Mouse (Mus musculus) myocyte (in vitro differentiated cells): Measurements from ENCODE around the gene AC134908.4.

Experiments used
- CEBPB ChIP-seq: IDR thresholded peaks from 2 replicates; pipeline ENCODE4 v1.6.1; 2011; ENCODE audit warnings: mild to moderate bottlenecking, moderate library complexity; ENCODE audit not compliant: poor library complexity, insufficient read depth, severe bottlenecking
- MAX ChIP-seq: IDR thresholded peaks from one replicate; pipeline ENCODE4 v1.6.1; 2011; ENCODE audit warnings: low read depth, mild to moderate bottlenecking, control low read depth
- MYOG ChIP-seq, 3 experiments: IDR thresholded peaks; one replicate each; pipeline ENCODE4 v1.6.1; 2011; ENCODE audit warnings: control low read depth in 2 of 3, low read depth in 2 of 3, mild to moderate bottlenecking in 2 of 3; ENCODE audit not compliant: insufficient read length in 2 of 3, control insufficient read depth in 1 of 3, insufficient read depth in 1 of 3
- POLR2A ChIP-seq: IDR thresholded peaks from one replicate; pipeline ENCODE4 v1.6.1; 2011; ENCODE audit warnings: low read depth, mild to moderate bottlenecking, control low read depth, moderate library complexity; ENCODE audit not compliant: insufficient read length
- POLR2AphosphoS2 ChIP-seq: IDR thresholded peaks from one replicate; pipeline ENCODE4 v1.6.1; 2011; ENCODE audit warnings: low read depth, control low read depth; ENCODE audit not compliant: insufficient read length
- REST ChIP-seq: IDR thresholded peaks from one replicate; pipeline ENCODE4 v1.6.1; 2011; ENCODE audit warnings: mild to moderate bottlenecking, control low read depth, moderate library complexity; ENCODE audit not compliant: insufficient read depth, insufficient read length
- USF1 ChIP-seq: IDR thresholded peaks from one replicate; pipeline ENCODE4 v1.6.1; 2011; ENCODE audit warnings: low read depth, mild to moderate bottlenecking, control low read depth, moderate library complexity

DNA sequence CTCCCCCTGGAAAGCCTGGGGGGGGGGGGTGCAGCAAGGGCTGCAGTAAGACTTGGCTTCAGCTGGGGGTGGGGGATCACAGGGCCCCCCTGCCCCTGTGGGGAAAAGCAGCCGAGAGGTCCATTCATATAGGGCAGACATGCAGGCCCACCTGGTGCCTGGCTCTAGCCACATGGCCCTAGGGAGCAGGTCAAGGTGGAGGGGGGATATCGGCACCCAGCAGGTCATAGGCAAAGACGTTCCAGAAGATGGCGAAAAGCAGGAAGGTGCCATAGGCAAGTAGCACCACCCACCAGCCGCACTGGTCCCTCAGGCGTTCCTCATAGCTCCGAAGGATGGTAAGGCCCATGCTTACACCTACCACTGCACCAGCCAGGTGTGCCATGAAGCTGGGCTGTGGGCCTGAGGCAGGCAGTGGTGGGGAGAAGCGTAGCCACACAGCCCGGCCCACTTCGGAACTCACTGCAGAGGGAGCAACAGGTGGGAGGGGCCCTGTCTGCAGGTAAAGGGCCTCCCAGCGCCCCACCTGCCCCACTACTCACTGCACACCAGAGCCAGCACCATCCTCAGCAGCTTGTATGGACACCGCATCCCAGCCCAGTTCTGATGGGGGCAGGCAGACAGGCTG, 39.2 kb upstream of the AC134908.4 start:
- no peak for TF ChIP-seq REST
- no peak for TF ChIP-seq POLR2A
- no peak for TF ChIP-seq MYOG (IDR thresholded peaks at IDR 0.05; ENCODE audit: control insufficient read depth in 1 of 3, insufficient read depth in 1 of 3, insufficient read length in 2 of 3, low read depth in 2 of 3)
- TF ChIP-seq POLR2AphosphoS2, result no peak
- no peak for TF ChIP-seq CEBPB
- TF ChIP-seq USF1, result no peak
- no peak for TF ChIP-seq MAX
